Comparison of ENCODE assay signal across 9 mouse cellular contexts in genomic region chr16:78156138-78156875, GRCm38 (mm10).
DNase-seq lines count a peak whose midpoint lies in the region; ATAC-seq and TF ChIP-seq lines count a peak whose summit lies in the region.
"Had no signal": no experiment of that assay in that cellular context is flagged by ENCODE, and none has a peak within 500 bp of the region (broad histone marks: within the 10 kb centered on the region; RNA-seq: fewer than 3 reads in every experiment).

No protein-coding gene starts in this region.

- no peak overlapping the region for H3K9ac ChIP-seq in hindbrain, embryonic 12.5 days

- H3K4me2 ChIP-seq in hindbrain, embryonic 12.5 days (replicated peaks) = 0 out of 2 replicates have a peak overlapping the region, but pooled peaks have one; percentile 15

- H3K4me1 ChIP-seq in hindbrain, embryonic 12.5 days = no peaks in the 10 kb centered on the region

- H3K9me3 ChIP-seq in hindbrain, embryonic 12.5 days (replicated peaks) = no peaks in the 10 kb centered on the region

- no peaks in the 10 kb centered on the region for H3K36me3 ChIP-seq in hindbrain, embryonic 12.5 days

- intact Hi-C loops in left cerebral cortex, adult 2 months (cut with DNase I) = loop anchor here (5.0 to 10.0 kb wide), 8 partner anchors 514 to 1029 kb away; no protein-coding TSS in a partner anchor

- peak; percentile 95 for ATAC-seq in hindbrain, embryonic 12.5 days (ENCODE audit: low FRiP score)
- no peak for ATAC-seq in activated CD4-positive, CD25-positive, alpha-beta regulatory T cell, adult 4 months

- no peaks in the 10 kb centered on the region for H3K27me3 ChIP-seq in hindbrain, embryonic 12.5 days

- WGBS in hindbrain, embryonic 12.5 days = 25% methylated on average over 7 of the region's 7 CpGs

- H3K27ac ChIP-seq in hindbrain, embryonic 12.5 days = peak overlapping the region; percentile 58
- no peak overlapping the region; the same call in 1 of the 2 replicates for H3K27ac ChIP-seq in left cerebral cortex, adult 2 months

- peak; percentile 6 for DNase-seq in MN1 (ENCODE audit: low spot score)
- peak; percentile 91 for DNase-seq in brain, adult 2 months (ENCODE audit: low read depth, low spot score)
- peak; percentile 37 for DNase-seq in fibroblast of lung, adult 2 months (ENCODE audit: low read depth)
- peak; percentile 22 to 24 for DNase-seq in left cerebral cortex, adult 2 months (ENCODE audit: extremely low spot score in 1 of 2, low spot score in 2 of 2)
- peak; percentile 22 for DNase-seq in ovary, postnatal 14 days (ENCODE audit: low spot score)

- no peak overlapping the region for H3K4me3 ChIP-seq in hindbrain, embryonic 12.5 days
- H3K4me3 ChIP-seq in left cerebral cortex, adult 2 months = peak overlapping the region; percentile 41
- H3K4me3 ChIP-seq: erythroblast, embryonic 14.5 days; myocyte had no signal

- peak; percentile 81 for TF ChIP-seq CTCF in left cerebral cortex, adult 2 months (IDR thresholded peaks at IDR 0.05)

Comparison
In these comparisons a context has a peak if more than half of its experiments do, and no peak if none do; other contexts are left out.
1. DNase-seq: peak in every context shown above with its lines; median percentile 91 in brain, adult 2 months; 37 in fibroblast of lung, adult 2 months; 23 in left cerebral cortex, adult 2 months; 22 in ovary, postnatal 14 days; 6 in MN1.